Comparison of ENCODE assay signal across 26 mouse cellular contexts in genomic region chr11:35550036-35550435, GRCm38 (mm10).
A peak's percentile ranks its signal among the peaks of the same experiment; 100 is the strongest.
DNase-seq lines count a peak whose midpoint lies in the region; ATAC-seq lines count a peak whose summit lies in the region.
"Had no signal": no experiment of that assay in that cellular context is flagged by ENCODE, and none has a peak within 500 bp of the region (broad histone marks: within the 10 kb centered on the region; RNA-seq: fewer than 3 reads in every experiment).

No protein-coding gene starts in this region.

- peak overlapping the region; percentile 9; the same call in 1 of the 2 replicates for H3K27ac ChIP-seq in neural tube, embryonic 11.5 days (ENCODE audit: low read depth, low read length)
- H3K27ac ChIP-seq in neural tube, embryonic 13.5 days (replicated peaks), result peak overlapping the region; percentile 33; the same call in 1 of the 2 replicates
- H3K27ac ChIP-seq: embryonic facial prominence, embryonic 12.5 days; forebrain, embryonic 10.5 days; forebrain, embryonic 15.5 days; gastrocnemius, adult 2 months; heart, embryonic 13.5 days; liver, embryonic 13.5 days had no signal

- ATAC-seq in neural tube, embryonic 11.5 days (ENCODE audit: insufficient read depth, low FRiP score, low TSS enrichment), result no peak
- ATAC-seq in neural tube, embryonic 13.5 days (ENCODE audit: low read depth), result no peak
- ATAC-seq: activated CD4-positive, CD25-positive, alpha-beta regulatory T cell, adult 4 months; forebrain, embryonic 15.5 days; lung, postnatal 0 days had no signal

- H3K4me1 ChIP-seq in neural tube, embryonic 11.5 days (ENCODE audit: control insufficient read depth, insufficient read depth, low read length), result peaks cover 11% of the 10 kb centered on the region; the same call in 1 of the 2 replicates
- peaks cover 31% of the 10 kb centered on the region for H3K4me1 ChIP-seq in neural tube, embryonic 13.5 days (replicated peaks)
- H3K4me1 ChIP-seq: forebrain, embryonic 15.5 days; liver, embryonic 13.5 days had no signal

- no peaks in the 10 kb centered on the region for H3K9me3 ChIP-seq in neural tube, embryonic 11.5 days (ENCODE audit: control insufficient read depth, low read length)
- no peaks in the 10 kb centered on the region for H3K9me3 ChIP-seq in neural tube, embryonic 13.5 days
- H3K9me3 ChIP-seq: embryonic facial prominence, embryonic 12.5 days; forebrain, embryonic 10.5 days; forebrain, embryonic 15.5 days; heart, embryonic 13.5 days; liver, embryonic 13.5 days had no signal

- no peaks in the 10 kb centered on the region for H3K36me3 ChIP-seq in neural tube, embryonic 11.5 days (ENCODE audit: control insufficient read depth, insufficient read depth, low read length)
- H3K36me3 ChIP-seq in neural tube, embryonic 13.5 days, result no peaks in the 10 kb centered on the region
- H3K36me3 ChIP-seq: embryonic facial prominence, embryonic 12.5 days; forebrain, embryonic 10.5 days; forebrain, embryonic 15.5 days; heart, embryonic 13.5 days; liver, embryonic 13.5 days had no signal

- no peaks in the 10 kb centered on the region for H3K27me3 ChIP-seq in neural tube, embryonic 11.5 days (ENCODE audit: control insufficient read depth, insufficient read depth, low read length)
- H3K27me3 ChIP-seq in neural tube, embryonic 13.5 days, result peaks cover 51% of the 10 kb centered on the region
- H3K27me3 ChIP-seq: CH12.LX; embryonic facial prominence, embryonic 12.5 days had no signal

- no peak overlapping the region; the same call in 1 of the 2 replicates for H3K9ac ChIP-seq in neural tube, embryonic 11.5 days (ENCODE audit: low read length)
- no peak overlapping the region for H3K9ac ChIP-seq in neural tube, embryonic 13.5 days
- H3K9ac ChIP-seq: embryonic facial prominence, embryonic 12.5 days; forebrain, embryonic 15.5 days; heart, embryonic 13.5 days; liver, embryonic 13.5 days had no signal

- DNase-seq in gastrocnemius, adult 18-20 months (ENCODE audit: low spot score), result peak; percentile 14
- DNase-seq in gastrocnemius, postnatal 25 days, result no peak
- no peak for DNase-seq in neural tube, embryonic 11.5 days (ENCODE audit: low spot score)
- DNase-seq in neural tube, embryonic 10.5 days (ENCODE audit: extremely low spot score, low spot score), result no peak
- DNase-seq in cerebellum, postnatal 14 days, result peak; percentile 19 to 35
- no peak for DNase-seq in adrenal gland, postnatal 25 days
- DNase-seq: adrenal gland, adult 2 months; embryo, embryonic 11 days; gastrocnemius, adult 2 months; heart, postnatal 10 days; kidney, adult 11 months; kidney, postnatal 14 days; liver, embryonic 13.5 days; lung, adult 18-20 months; midbrain, embryonic 14.5 days; retina, postnatal 1 day; right cerebral cortex, postnatal 14 days; thymus, postnatal 4 days had no signal

- WGBS in neural tube, embryonic 11.5 days, result 95% methylated on average over 9 of the region's 9 CpGs
- 89% methylated on average over 9 of the region's 9 CpGs for WGBS in neural tube, embryonic 13.5 days

- peak overlapping the region; percentile 21 for H3K4me2 ChIP-seq in neural tube, embryonic 11.5 days (ENCODE audit: low read depth)
- H3K4me2 ChIP-seq in neural tube, embryonic 13.5 days, result no peak overlapping the region
- H3K4me2 ChIP-seq: embryonic facial prominence, embryonic 12.5 days; forebrain, embryonic 15.5 days; heart, embryonic 13.5 days; liver, embryonic 13.5 days had no signal

- no peak overlapping the region for H3K4me3 ChIP-seq in neural tube, embryonic 11.5 days (ENCODE audit: low read depth, low read length)
- H3K4me3 ChIP-seq in neural tube, embryonic 13.5 days, result no peak overlapping the region
- H3K4me3 ChIP-seq: embryonic facial prominence, embryonic 12.5 days; forebrain, embryonic 10.5 days; forebrain, embryonic 15.5 days; gastrocnemius, adult 2 months; heart, embryonic 13.5 days; liver, embryonic 13.5 days had no signal

Comparison
In these comparisons a context has a peak if more than half of its experiments do, and no peak if none do; other contexts are left out.
1. DNase-seq: peak in gastrocnemius, adult 18-20 months (single experiment) and cerebellum, postnatal 14 days (2 of 2); none in gastrocnemius, postnatal 25 days (single experiment), neural tube, embryonic 11.5 days (single experiment), neural tube, embryonic 10.5 days (single experiment) and adrenal gland, postnatal 25 days (single experiment).